16 mouse cellular contexts compared by ENCODE assay signal in the genomic region with DNA sequence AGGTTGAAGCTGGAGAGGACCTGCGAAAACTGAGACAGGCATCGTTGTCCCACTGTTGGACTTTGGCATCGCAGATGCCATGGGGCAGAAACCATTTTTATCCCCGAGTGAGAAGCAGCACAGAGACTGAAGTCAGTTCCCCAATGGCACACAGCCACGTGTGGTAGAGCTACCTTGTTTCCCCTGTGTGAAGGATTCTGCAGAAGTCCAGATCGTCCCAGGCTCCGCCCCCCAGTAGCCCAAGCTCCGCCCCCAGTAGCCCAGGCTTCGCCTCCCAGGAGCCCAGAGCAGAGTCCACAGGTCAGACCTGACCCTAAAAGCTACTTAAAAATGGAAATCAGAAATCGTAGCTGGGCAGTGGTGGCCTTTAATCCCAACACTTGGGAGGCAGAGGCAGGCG.
"Had no signal": no experiment of that assay in that cellular context is flagged by ENCODE, and none has a peak within 500 bp of the region (broad histone marks: within the 10 kb centered on the region; RNA-seq: fewer than 3 reads in every experiment).

No protein-coding gene starts in this region.

- H3K27me3 ChIP-seq: stomach, embryonic 15.5 days had no signal

- H3K4me3 ChIP-seq: lung, embryonic 15.5 days; megakaryocyte, embryonic 14.5 days; midbrain, embryonic 13.5 days; midbrain, embryonic 15.5 days; neural tube, embryonic 12.5 days; stomach, embryonic 15.5 days had no signal

- H3K27ac ChIP-seq: lung, embryonic 15.5 days; macrophage; midbrain, embryonic 13.5 days; midbrain, embryonic 15.5 days; neural tube, embryonic 12.5 days; stomach, embryonic 15.5 days; stomach, postnatal 0 days had no signal

- DNase-seq: liver, postnatal 0 days; lung, adult 2 months; lung, postnatal 14 days; lung, postnatal 36 days; right cerebral cortex, postnatal 14 days; thymus, adult 2 months; thymus, postnatal 25 days; thymus, postnatal 4 days had no signal

- H3K36me3 ChIP-seq: lung, embryonic 15.5 days; midbrain, embryonic 13.5 days; midbrain, embryonic 15.5 days; neural tube, embryonic 12.5 days; stomach, embryonic 15.5 days had no signal
